Mouse (Mus musculus) intestine, postnatal 0 days (tissue): ENCODE measurements around the gene Gm3099. TPM values are rescaled to one million over a fixed set of nuclear protein-coding genes. Genes with fewer than 3 reads are reported as not detected.
"Not testable (repeated sequence)": the region's sequence is repeated elsewhere in the genome, so short reads cannot be mapped to it uniquely, and the experiment has no call there.

ENCODE experiments used
- ATAC-seq: fragments of 200-750 bp; cut with Nextera tagmentation; 2 replicates; pipeline ENCODE4 v1.8.0; 2017; ENCODE audit warnings: mild to moderate bottlenecking, moderate TSS enrichment, moderate library complexity
- H3K27ac ChIP-seq: fragments of 300-500 bp; sonication (generic); 2 replicates; pipeline ENCODE4 v1.5.1; 2014; ENCODE audit warnings: mild to moderate bottlenecking, low read depth, low read length, moderate library complexity
- H3K27me3 ChIP-seq: fragments of 300-500 bp; sonication (generic); replicated peaks from 2 replicates; pipeline ENCODE4 v1.6.1; 2014; ENCODE audit warnings: low read length, mixed read lengths; ENCODE audit not compliant: control insufficient read depth, insufficient read depth
- H3K36me3 ChIP-seq: fragments of 300-500 bp; sonication (generic); 2 replicates; pipeline ENCODE4 v1.6.1; 2014; ENCODE audit warnings: mild to moderate bottlenecking, moderate library complexity; ENCODE audit not compliant: control insufficient read depth, insufficient read depth
- H3K4me1 ChIP-seq: fragments of 300-500 bp; sonication (generic); replicated peaks from 2 replicates; pipeline ENCODE4 v1.6.1; 2014; ENCODE audit warnings: antibody characterized with exemption, low read length, mixed read lengths; ENCODE audit not compliant: control insufficient read depth, insufficient read depth
- H3K4me2 ChIP-seq: fragments of 300-500 bp; sonication (generic); replicated peaks from 2 replicates; pipeline ENCODE4 v1.6.1; 2014; ENCODE audit warnings: low read depth, mild to moderate bottlenecking, moderate library complexity
- H3K4me3 ChIP-seq: fragments of 300-500 bp; sonication (generic); 2 replicates; pipeline ENCODE4 v1.5.1; 2014; ENCODE audit warnings: low read depth, low read length
- H3K9ac ChIP-seq: fragments of 300-500 bp; sonication (generic); 2 replicates; pipeline ENCODE4 v1.6.1; 2014; ENCODE audit warnings: mild to moderate bottlenecking, low read depth, low read length
- H3K9me3 ChIP-seq: fragments of 300-500 bp; sonication (generic); 2 replicates; pipeline ENCODE4 v1.6.1; 2016; ENCODE audit warnings: mixed run types; ENCODE audit not compliant: control insufficient read depth
- WGBS: fragments of 180-500 bp; shearing (Covaris S2); extraction: QIAGEN DNeasy Blood & Tissue Kit; methylation state at CpG from one replicate; pipeline ENCODE4 v1.1.7; 2014; 5-methylcytosine and 5-hydroxymethylcytosine counted together
- polyA plus RNA-seq: library from polyadenylated mRNA; unstranded; fragments of >200 nt; fragmentation: Nextera tagmentation; extraction: Ambion mirVana; gene quantifications from 2 replicates; pipeline ENCODE4 v1.2.1, GENCODE M21; 2015

Gene Gm3099
- polyA plus RNA-seq = not detected in 2 replicates

DNA sequence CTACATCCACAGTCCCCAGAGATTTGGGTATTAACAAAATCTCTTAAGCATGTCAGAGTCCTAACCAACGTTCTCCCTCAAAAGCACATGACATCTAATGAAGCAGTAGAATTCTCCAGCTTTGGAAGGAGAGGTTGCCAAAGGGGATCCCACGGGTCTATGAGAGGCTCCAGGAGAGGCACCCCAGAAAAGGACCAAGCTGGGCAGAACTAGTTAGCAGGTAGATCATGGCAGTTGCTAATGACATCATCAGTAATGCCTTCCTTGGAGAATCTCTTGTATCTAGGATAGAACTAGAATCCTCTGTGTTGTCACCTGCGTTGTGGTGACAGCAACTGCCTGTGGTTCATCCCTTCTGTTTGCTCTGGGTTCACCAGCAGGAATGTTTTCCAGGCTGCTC is at the start of gene Gm3099:
Gm3099 (plus strand) TSS at position 301 of the 400 bp plus-strand sequence.
- H3K4me3 ChIP-seq, H3K4me2 ChIP-seq, H3K36me3 ChIP-seq, H3K9me3 ChIP-seq, H3K27ac ChIP-seq, H3K9ac ChIP-seq, ATAC-seq, H3K27me3 ChIP-seq, H3K4me1 ChIP-seq: not testable (repeated sequence)
- 73% methylated on average over 1 of the region's 3 CpGs for WGBS

DNA sequence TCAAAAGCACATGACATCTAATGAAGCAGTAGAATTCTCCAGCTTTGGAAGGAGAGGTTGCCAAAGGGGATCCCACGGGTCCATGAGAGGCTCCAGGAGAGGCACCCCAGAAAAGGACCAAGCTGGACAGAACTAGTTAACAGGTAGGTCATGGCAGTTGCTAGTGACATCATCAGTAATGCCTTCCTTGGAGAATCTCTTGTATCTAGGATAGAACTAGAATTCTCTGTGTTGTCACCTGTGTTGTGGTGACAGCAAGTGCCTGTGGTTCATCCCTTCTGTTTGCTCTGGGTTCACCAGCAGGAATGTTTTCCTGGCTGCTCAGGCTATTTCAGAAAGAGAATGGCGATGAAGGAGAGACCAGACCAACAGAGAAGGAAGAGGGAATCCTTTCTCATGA is 34.9 kb upstream of the Gm3099 start, which contains the start of gene Gm3095:
Gm3095 (plus strand) TSS at position 301 of the 400 bp plus-strand sequence.
- no CpG with 5 or more reads among the region's 2 CpGs for WGBS
- H3K36me3 ChIP-seq, H3K9me3 ChIP-seq, H3K9ac ChIP-seq, H3K4me1 ChIP-seq, H3K27me3 ChIP-seq, H3K27ac ChIP-seq, H3K4me2 ChIP-seq, H3K4me3 ChIP-seq, ATAC-seq: not testable (repeated sequence)

DNA sequence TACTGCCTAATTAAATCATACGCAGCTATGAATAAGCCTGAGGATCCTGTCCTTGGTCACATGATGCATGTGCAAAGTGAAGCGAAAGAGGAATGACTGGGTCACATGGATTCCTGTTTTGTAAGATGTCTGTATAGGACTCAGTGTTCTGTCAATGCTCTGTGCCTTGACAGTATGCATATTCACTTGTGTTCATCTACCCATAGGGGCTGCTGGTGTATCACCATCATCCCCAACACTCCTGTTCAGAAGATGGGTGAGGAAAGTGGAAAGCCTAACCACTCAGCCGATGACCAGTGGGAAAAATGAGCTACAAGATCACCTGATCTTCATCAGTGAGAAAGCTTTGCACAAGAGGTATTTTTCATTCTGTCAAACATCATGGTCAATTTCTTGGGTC is 25.4 kb downstream of the Gm3099 start, which contains the start of gene Gm5796:
Gm5796 (plus strand) TSS at position 301 of the 400 bp plus-strand sequence.
- H3K4me2 ChIP-seq, H3K9ac ChIP-seq: not testable (repeated sequence)
- WGBS = no CpG with 5 or more reads among the region's 3 CpGs

More for the DNA sequence above, 25.4 kb downstream of the Gm3099 start, which contains the start of gene Gm5796:
- not testable (repeated sequence) for H3K4me3 ChIP-seq, H3K4me1 ChIP-seq, H3K36me3 ChIP-seq, H3K9me3 ChIP-seq, H3K27ac ChIP-seq, ATAC-seq, H3K27me3 ChIP-seq

Other genes with a start within 250 kb of the Gm3099 start
- gene Gm3002, start 188.3 kb upstream of the Gm3099 start, polyA plus RNA-seq = not detected in 2 replicates
- gene Gm3033, start 152.1 kb upstream of the Gm3099 start, polyA plus RNA-seq = 0.12 TPM in 1 of 2 replicates, not detected in the other
- not detected in 2 replicates for gene Gm2916, start 114.2 kb upstream of the Gm3099 start, polyA plus RNA-seq
- not detected in 2 replicates for gene Gm3029, start 66.6 kb upstream of the Gm3099 start, polyA plus RNA-seq
- not detected in 2 replicates for gene Gm3095, start 34.8 kb upstream of the Gm3099 start, polyA plus RNA-seq
- 0.12 TPM in 1 of 2 replicates, not detected in the other for gene Gm5796, start 25.5 kb downstream of the Gm3099 start, polyA plus RNA-seq
- not detected in 2 replicates for gene Gm3115, start 85.7 kb downstream of the Gm3099 start, polyA plus RNA-seq
- 0.26 and 0.31 TPM in 2 replicates for gene Gm8108, start 112.1 kb downstream of the Gm3099 start, polyA plus RNA-seq
- not detected in 2 replicates for gene Gm3127, start 166.6 kb downstream of the Gm3099 start, polyA plus RNA-seq
- gene Gm2974, start 184.2 kb downstream of the Gm3099 start, polyA plus RNA-seq = 0.21 TPM in 1 of 2 replicates, not detected in the other